Mouse (Mus musculus): ENCODE results near the gene Rfx5. TPM values are rescaled to one million over a fixed set of nuclear protein-coding genes. Genes with fewer than 3 reads are reported as not detected.
A peak's percentile ranks its signal among the peaks of the same experiment; 100 is the strongest.
"Not testable (repeated sequence)": the region's sequence is repeated elsewhere in the genome, so short reads cannot be mapped to it uniquely, and the experiment has no call there.

Rfx5 gene
- polyA plus RNA-seq, 1 experiment from 2014 or later = 10.8 TPM

DNA sequence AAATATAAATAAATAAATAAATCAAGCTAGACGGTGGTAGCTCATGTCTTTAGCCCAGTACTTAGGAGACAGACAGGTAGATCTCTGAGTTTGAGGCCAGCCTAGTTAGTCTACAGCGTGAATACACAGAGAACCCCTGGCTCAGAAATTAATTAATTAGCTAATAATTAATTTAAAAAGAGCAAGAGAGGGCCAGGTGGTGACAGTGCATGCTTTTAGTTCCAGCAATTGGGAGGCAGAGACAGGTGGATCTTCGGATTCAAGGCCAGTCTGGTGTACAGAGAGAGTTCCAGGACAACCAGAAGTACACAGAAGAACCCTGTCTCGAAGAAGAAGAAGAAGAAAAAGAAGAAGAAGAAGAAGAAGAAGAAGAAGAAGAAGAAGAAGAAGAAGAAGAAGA is 24.9 kb upstream of the Rfx5 start:
- not testable (repeated sequence) for H3K9me3 ChIP-seq (replicated peaks); DNase-seq (ENCODE audit: low spot score); H3K36me3 ChIP-seq; H3K4me3 ChIP-seq; H3K27me3 ChIP-seq (ENCODE audit: low read depth, poor library complexity, severe bottlenecking); H3K27ac ChIP-seq
- peaks cover 16% of the 10 kb centered on the region for H3K4me1 ChIP-seq
- 96% methylated on average over 4 of the region's 4 CpGs for WGBS

DNA sequence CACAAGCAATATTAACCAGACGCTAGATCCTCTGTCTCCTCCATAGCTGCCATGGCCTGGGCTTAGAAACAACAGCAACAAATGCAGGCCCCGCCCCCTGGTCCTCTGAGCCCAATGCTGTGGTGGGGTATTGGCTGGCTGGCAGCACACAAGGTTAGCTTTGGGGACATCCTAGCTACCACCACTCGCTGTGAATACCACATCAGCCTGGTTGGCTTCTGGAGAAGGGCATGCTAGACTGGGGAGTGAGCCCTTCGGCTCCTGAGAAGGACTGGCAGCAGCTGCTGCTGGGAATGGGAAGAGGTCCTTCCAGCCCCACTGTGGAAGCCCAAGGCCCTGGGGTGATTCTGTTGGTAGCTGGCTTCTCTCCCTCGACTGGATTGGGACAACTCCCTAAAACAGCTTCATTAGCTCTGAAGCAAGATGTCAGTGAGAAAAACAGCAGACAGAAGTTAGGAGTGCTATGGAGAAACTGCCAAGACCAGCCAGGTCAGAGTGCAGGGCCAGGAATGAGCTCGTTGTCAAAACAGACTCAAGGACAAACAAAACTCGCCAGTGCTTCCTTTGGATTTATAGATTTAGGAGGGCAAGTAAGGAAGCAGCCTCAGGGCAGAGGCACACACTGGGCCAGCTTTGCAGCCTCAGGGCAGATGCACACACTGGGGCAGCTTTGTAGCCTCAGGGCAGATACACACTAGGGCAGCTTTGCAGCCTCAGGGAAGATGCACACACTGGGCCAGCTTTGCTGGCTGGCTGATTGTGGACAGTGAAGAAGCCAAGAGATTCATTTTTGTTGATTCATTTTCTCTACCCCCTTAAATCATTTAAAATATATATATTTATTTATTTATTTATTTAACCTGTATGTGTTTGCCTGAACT is 23.2 kb upstream of the Rfx5 start:
- H3K36me3 ChIP-seq; DNase-seq (ENCODE audit: low spot score); H3K4me3 ChIP-seq; H3K27ac ChIP-seq; H3K9me3 ChIP-seq (replicated peaks); H3K27me3 ChIP-seq (ENCODE audit: low read depth, poor library complexity, severe bottlenecking): not testable (repeated sequence)
- WGBS = 37% methylated on average over 7 of the region's 7 CpGs
- peaks cover 16% of the 10 kb centered on the region for H3K4me1 ChIP-seq

DNA sequence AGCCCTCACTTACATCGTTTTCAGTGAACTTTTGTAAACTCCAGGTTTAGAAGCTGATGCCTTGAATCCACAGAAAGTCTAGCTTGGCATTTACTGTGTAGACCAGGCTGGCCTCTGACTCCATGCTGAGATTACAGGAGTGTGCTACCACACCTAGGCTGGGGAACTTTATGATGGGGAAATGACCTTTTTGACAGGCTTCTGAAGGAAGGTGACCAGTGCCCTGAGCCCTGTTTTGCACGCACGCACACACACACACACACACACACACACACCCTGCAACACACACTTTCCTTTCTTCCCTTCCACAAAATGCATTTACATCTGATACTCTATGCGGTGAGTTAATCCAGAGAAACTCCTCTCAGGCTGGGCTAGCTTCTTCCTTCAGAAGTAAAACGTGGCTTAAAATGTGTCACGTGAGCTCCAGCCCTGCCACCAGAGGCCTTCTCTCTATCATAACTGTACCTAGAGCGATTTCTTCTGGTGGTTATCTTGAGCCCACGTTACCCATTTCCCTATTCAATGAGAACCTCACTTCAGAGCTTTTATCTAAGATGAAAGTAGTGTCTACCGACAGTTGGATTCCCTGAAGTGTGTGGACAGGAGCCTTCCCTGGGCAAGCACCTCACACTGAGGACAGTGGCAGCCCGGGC is 22.3 kb upstream of the Rfx5 start:
- not testable (repeated sequence) for H3K27ac ChIP-seq; H3K4me3 ChIP-seq; H3K36me3 ChIP-seq; DNase-seq (ENCODE audit: low spot score); H3K27me3 ChIP-seq (ENCODE audit: low read depth, poor library complexity, severe bottlenecking); H3K9me3 ChIP-seq (replicated peaks)
- peaks cover 16% of the 10 kb centered on the region for H3K4me1 ChIP-seq
- WGBS = 76% methylated on average over 10 of the region's 10 CpGs

GRCm38 (mm10) chr3:94932279-94932678 is 21.6 kb upstream of the Rfx5 start:
- H3K36me3 ChIP-seq; H3K9me3 ChIP-seq (replicated peaks); H3K4me3 ChIP-seq; DNase-seq (ENCODE audit: low spot score); H3K27me3 ChIP-seq (ENCODE audit: low read depth, poor library complexity, severe bottlenecking): not testable (repeated sequence)
- 77% methylated on average over 2 of the region's 2 CpGs for WGBS
- peak overlapping the region; percentile 50; the same call in 1 of the 2 replicates for H3K27ac ChIP-seq
- peaks cover 16% of the 10 kb centered on the region for H3K4me1 ChIP-seq

DNA sequence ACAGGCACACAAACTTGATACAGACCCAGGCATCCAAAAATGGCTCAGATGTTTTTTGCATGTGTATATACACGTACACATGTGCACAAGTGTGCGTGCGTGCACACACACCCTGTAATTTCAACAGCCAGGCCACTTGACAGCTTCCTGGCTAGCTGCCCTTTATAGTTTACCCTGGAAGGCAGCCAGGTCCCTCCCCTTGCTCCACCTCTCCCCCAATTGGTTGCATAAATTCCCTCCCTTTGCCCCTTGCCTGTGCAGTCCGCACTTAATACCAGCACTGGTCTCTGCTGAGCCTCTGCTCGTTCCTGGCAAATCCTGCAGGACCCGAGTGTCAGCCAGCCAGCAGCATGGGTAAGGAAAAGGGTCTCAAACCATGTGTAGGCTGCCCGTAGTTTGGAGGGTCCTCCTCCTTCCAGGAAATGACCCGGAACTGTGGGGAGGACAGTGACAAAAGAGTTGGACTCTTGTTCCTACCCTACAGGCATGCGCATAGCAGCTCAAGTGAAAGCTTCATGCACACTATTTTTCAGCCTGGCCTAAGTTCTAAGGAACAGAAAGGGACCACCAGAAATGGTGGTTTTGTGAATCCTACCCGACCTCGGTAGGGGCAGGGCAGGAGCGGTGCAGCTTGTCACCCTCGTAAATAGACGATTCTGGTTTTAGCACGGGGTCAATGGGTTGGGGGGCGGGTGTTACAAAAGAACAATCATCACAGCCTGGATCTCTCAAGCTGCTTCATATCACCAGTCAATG is 20.9 kb upstream of the Rfx5 start, which contains the start of gene Selenbp1:
TSS of gene Selenbp1 (plus strand) at position 248 of the 756 bp plus-strand sequence.
- peak within 1 kb of the TSS; percentile 50 for H3K27ac ChIP-seq

DNA sequence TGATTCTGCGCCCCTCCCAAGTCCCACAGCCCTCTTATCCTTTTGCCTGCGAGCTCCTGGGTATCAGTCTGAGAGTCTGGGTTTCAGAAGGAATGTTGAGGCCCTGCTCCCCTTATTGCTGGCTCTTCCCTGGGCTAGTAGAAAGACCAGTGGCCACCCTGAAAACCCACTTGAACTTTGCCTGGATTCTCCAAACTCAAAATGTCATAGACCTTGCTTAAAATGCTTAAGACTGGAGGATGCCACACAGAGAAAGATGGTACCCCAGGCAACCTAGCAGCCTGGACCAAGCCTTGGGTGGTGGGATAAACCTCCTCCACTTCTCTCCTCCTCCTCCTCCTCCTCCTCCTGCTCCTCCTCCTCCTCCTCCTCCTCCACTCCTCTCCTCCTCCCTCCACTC is 20.3 kb upstream of the Rfx5 start:
- not testable (repeated sequence) for H3K27me3 ChIP-seq (ENCODE audit: low read depth, poor library complexity, severe bottlenecking); H3K36me3 ChIP-seq; DNase-seq (ENCODE audit: low spot score); H3K9me3 ChIP-seq (replicated peaks); H3K27ac ChIP-seq; H3K4me3 ChIP-seq
- peaks cover 16% of the 10 kb centered on the region for H3K4me1 ChIP-seq
- WGBS = 100% methylated on average over 1 of the region's 2 CpGs

More for the DNA sequence above, 20.9 kb upstream of the Rfx5 start, which contains the start of gene Selenbp1:
- Histone ChIP-seq H3K36me3 (no peaks in the 10 kb centered on the region), H3K27me3 (ENCODE audit: low read depth, poor library complexity, severe bottlenecking) (no peaks in the 10 kb centered on the region), H3K4me1 (peaks cover 16% of the 10 kb centered on the region), H3K9me3 (replicated peaks) (no peaks in the 10 kb centered on the region), H3K4me3 (peak within 1 kb of the TSS; percentile 29)
- peak; percentile 66 for DNase-seq (ENCODE audit: low spot score)
- 31% methylated on average over 16 of the region's 16 CpGs for WGBS

DNA sequence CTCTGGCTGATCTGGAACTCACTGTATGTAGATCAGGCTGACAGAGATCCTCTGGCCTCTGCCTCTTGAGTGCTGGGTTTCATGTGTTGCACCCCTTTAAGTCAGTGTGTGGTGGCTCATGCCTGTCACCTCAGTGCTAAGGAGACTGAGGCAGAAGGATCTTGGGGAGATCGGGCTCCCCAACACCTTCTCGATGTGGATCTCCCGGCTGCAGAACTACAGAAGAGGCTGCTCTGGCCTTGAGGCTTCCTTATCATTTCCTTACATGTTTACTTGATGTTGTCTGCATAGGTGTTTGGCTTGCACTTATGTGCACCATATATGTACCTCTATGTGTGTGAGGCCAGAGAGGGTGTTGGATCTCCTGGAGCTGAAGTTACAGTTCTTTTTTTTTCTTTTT is 19.3 kb upstream of the Rfx5 start:
- H3K4me1 ChIP-seq = peaks cover 16% of the 10 kb centered on the region
- not testable (repeated sequence) for H3K27ac ChIP-seq; H3K9me3 ChIP-seq (replicated peaks); H3K4me3 ChIP-seq; DNase-seq (ENCODE audit: low spot score); H3K27me3 ChIP-seq (ENCODE audit: low read depth, poor library complexity, severe bottlenecking); H3K36me3 ChIP-seq
- WGBS = 96% methylated on average over 3 of the region's 3 CpGs

DNA sequence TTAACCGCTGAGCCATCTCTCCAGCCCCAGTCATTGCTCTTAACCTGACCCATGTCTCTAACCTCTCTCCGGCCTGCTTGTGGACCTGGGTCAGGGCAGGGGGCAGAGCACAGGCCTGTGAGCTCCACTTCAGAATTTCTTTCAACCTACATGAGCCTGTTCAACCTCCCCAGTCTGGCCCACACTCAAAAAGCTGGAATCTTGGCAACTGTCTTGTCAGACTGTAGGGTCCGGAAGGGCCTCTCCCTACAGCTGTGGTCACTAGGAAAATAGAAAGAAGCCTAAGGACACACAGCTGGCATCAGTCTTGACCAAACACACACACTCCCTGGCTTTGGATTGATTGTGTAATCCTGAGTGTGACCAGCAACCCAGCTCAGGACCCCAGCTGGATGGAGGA is 18.5 kb upstream of the Rfx5 start:
- WGBS = 91% methylated on average over 3 of the region's 3 CpGs
- DNase-seq (ENCODE audit: low spot score); H3K9me3 ChIP-seq (replicated peaks); H3K36me3 ChIP-seq; H3K27ac ChIP-seq; H3K4me3 ChIP-seq; H3K27me3 ChIP-seq (ENCODE audit: low read depth, poor library complexity, severe bottlenecking): not testable (repeated sequence)
- peaks cover 19% of the 10 kb centered on the region for H3K4me1 ChIP-seq

DNA sequence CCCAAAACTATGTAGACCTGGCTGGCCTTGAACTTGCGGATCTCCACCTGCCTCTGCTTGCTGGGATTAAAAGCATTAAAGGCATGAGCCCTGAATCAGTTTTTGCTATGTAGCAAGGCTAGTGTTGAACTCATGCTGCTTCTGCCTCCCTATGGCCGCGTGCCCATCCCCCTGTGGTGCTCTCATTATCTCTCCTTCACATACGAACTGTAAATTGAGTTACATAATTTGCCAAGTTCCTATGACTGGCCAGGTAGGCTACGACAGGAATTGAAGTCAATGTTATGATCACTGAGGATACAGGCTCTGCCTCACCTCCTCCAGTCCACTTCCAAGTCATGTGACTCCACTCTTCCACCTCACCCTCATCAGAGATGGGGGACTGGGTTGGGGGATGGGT is 17.7 kb upstream of the Rfx5 start:
- H3K4me3 ChIP-seq; DNase-seq (ENCODE audit: low spot score); H3K36me3 ChIP-seq; H3K27ac ChIP-seq; H3K9me3 ChIP-seq (replicated peaks); H3K27me3 ChIP-seq (ENCODE audit: low read depth, poor library complexity, severe bottlenecking): not testable (repeated sequence)
- 86% methylated on average over 5 of the region's 5 CpGs for WGBS
- peaks cover 18% of the 10 kb centered on the region for H3K4me1 ChIP-seq

- H3K4me1 ChIP-seq = peaks cover 17% of the 10 kb centered on the region
- not testable (repeated sequence) for H3K27ac ChIP-seq; H3K4me3 ChIP-seq; DNase-seq (ENCODE audit: low spot score); H3K36me3 ChIP-seq; H3K27me3 ChIP-seq (ENCODE audit: low read depth, poor library complexity, severe bottlenecking); H3K9me3 ChIP-seq (replicated peaks)
- WGBS = 91% methylated on average over 7 of the region's 7 CpGs
Observed at GRCm38 (mm10) chr3:94937194-94937593, 16.7 kb upstream of the Rfx5 start.

- H3K4me3 ChIP-seq; H3K27me3 ChIP-seq (ENCODE audit: low read depth, poor library complexity, severe bottlenecking); H3K27ac ChIP-seq; H3K4me1 ChIP-seq; DNase-seq (ENCODE audit: low spot score); H3K9me3 ChIP-seq (replicated peaks); H3K36me3 ChIP-seq: not testable (repeated sequence)
- WGBS = 59% methylated on average over 9 of the region's 9 CpGs
Observed at GRCm38 (mm10) chr3:94940033-94940432, 13.8 kb upstream of the Rfx5 start.

DNA sequence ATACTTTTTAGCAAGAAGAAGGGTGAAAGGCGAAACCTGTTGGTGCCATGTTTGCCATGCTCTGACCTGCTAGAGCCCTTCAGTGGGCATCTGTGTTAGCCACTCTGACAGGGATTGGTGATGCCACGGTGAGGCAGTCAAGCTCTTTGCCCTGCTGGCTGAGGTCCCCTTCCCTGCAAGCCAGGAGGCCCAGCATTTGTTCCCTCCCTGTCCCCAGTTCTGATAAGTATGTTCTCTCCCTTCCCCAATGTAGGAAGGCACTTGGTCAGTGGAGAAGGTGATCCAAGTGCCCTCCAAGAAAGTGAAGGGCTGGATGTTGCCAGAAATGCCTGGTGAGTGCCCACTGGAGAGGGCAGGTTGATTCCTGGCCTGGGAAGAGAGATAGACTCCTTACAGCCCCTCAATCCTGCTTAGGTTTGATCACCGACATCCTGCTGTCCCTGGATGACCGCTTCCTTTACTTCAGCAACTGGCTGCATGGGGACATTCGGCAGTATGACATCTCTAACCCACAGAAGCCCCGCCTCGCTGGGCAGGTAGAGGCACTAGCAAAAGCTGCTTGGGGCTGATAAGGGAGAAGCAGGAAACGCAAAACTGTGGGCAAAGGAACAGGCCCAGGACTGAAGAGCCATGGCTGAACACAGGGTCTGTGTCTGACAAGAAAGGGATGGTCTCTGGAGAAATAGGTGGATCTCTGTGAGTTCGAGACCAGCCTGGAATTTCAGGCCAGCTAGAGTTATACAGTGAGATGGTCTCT is 11.5 kb upstream of the Rfx5 start:
- H3K9me3 ChIP-seq (replicated peaks); H3K4me1 ChIP-seq; H3K4me3 ChIP-seq; DNase-seq (ENCODE audit: low spot score); H3K27ac ChIP-seq; H3K27me3 ChIP-seq (ENCODE audit: low read depth, poor library complexity, severe bottlenecking); H3K36me3 ChIP-seq: not testable (repeated sequence)
- 86% methylated on average over 9 of the region's 9 CpGs for WGBS
